9 mouse cellular contexts compared by ENCODE assay signal in the genomic region with DNA sequence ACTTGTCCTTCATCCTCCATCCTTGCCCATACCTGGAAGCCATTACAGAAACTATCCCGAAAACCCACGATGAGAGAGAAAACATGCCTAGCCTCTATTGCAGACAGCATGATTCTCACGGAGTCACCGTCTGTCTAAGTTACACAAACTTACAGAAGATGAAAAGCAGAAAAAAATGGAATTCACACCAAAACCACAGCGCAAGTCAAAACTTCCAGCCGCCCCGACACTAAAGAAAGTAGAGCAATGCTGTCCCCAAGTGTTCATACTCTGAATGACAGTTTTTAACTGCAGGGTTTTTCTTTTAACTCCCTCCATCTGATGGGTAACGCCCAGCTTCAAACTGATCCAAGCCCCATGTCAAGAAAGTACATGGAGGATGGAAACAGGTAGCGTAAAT. TPM values are rescaled to one million over a fixed set of nuclear protein-coding genes. Genes with fewer than 3 reads are reported as not detected.
DNase-seq lines count a peak whose midpoint lies in the region; ATAC-seq and TF ChIP-seq lines count a peak whose summit lies in the region.
"Had no signal": no experiment of that assay in that cellular context is flagged by ENCODE, and none has a peak within 500 bp of the region (broad histone marks: within the 10 kb centered on the region; RNA-seq: fewer than 3 reads in every experiment).

No protein-coding gene starts in this region.

- H3K9me3 ChIP-seq in midbrain, embryonic 14.5 days (ENCODE audit: control insufficient read depth, low read length), result no peaks in the 10 kb centered on the region
- H3K9me3 ChIP-seq in midbrain, embryonic 15.5 days, result no peaks in the 10 kb centered on the region
- H3K9me3 ChIP-seq: hindbrain, embryonic 15.5 days had no signal

- peak; percentile 80 for DNase-seq in midbrain, embryonic 14.5 days
- no peak for DNase-seq in Patski (ENCODE audit: low read depth, low spot score)
- peak; percentile 69 to 81 for DNase-seq in heart, postnatal 10 days
- peak; percentile 54 to 73 for DNase-seq in left cerebral cortex, postnatal 10 days (ENCODE audit: extremely low spot score in 1 of 2, low spot score in 2 of 2)
- DNase-seq in retina, adult 2 months (ENCODE audit: low read depth, low spot score), result peak; percentile 18

- H3K27ac ChIP-seq in midbrain, embryonic 14.5 days (replicated peaks; ENCODE audit: low read depth, low read length), result no peak overlapping the region
- no peak overlapping the region for H3K27ac ChIP-seq in midbrain, embryonic 15.5 days
- H3K27ac ChIP-seq: hindbrain, embryonic 15.5 days had no signal

- no peak overlapping the region for H3K4me3 ChIP-seq in midbrain, embryonic 14.5 days (replicated peaks; ENCODE audit: low read depth, low read length)
- no peak overlapping the region for H3K4me3 ChIP-seq in midbrain, embryonic 15.5 days
- H3K4me3 ChIP-seq: hindbrain, embryonic 15.5 days had no signal

- H3K27me3 ChIP-seq in midbrain, embryonic 14.5 days (ENCODE audit: control insufficient read depth, insufficient read depth, low read length), result no peaks in the 10 kb centered on the region
- no peaks in the 10 kb centered on the region for H3K27me3 ChIP-seq in midbrain, embryonic 15.5 days (replicated peaks)
- H3K27me3 ChIP-seq in Patski, result no peaks in the 10 kb centered on the region
- H3K27me3 ChIP-seq: hindbrain, embryonic 15.5 days had no signal

- in situ Hi-C loops in Patski (cut with MboI; ENCODE audit: low pct_unique_long_range_greater_than_20kb), result loop anchor here (5.0 to 10.0 kb wide), 3 partner anchors 80 to 233 kb away; partner anchors contain the start of gene Slc35b4

- ATAC-seq in midbrain, embryonic 14.5 days (ENCODE audit: low FRiP score, low TSS enrichment), result no peak
- no peak for ATAC-seq in midbrain, embryonic 15.5 days (replicated peaks)
- no peak for ATAC-seq in Patski
- ATAC-seq in common myeloid progenitor, adult 5-6 weeks (replicated peaks; ENCODE audit: low read depth, poor library complexity, severe bottlenecking), result peak; percentile 82
- ATAC-seq in erythroid progenitor cell, adult 5-6 weeks (replicated peaks; ENCODE audit: low FRiP score, poor library complexity, severe bottlenecking), result no peak

- H3K4me2 ChIP-seq in midbrain, embryonic 14.5 days (ENCODE audit: low read length), result no peak overlapping the region
- H3K4me2 ChIP-seq in midbrain, embryonic 15.5 days, result no peak overlapping the region
- H3K4me2 ChIP-seq: hindbrain, embryonic 15.5 days had no signal

- 24% methylated on average over 9 of the region's 9 CpGs for WGBS in midbrain, embryonic 14.5 days
- 25% methylated on average over 9 of the region's 9 CpGs for WGBS in midbrain, embryonic 15.5 days

- TF ChIP-seq CTCF in Patski (IDR thresholded peaks at IDR 0.05), result peak; percentile 92

- no peaks in the 10 kb centered on the region for H3K4me1 ChIP-seq in midbrain, embryonic 14.5 days (ENCODE audit: control insufficient read depth, insufficient read depth, low read length)
- no peaks in the 10 kb centered on the region for H3K4me1 ChIP-seq in midbrain, embryonic 15.5 days
- H3K4me1 ChIP-seq: hindbrain, embryonic 15.5 days had no signal

- no peak overlapping the region for H3K9ac ChIP-seq in midbrain, embryonic 14.5 days (replicated peaks; ENCODE audit: low read length)
- no peak overlapping the region for H3K9ac ChIP-seq in midbrain, embryonic 15.5 days
- H3K9ac ChIP-seq: hindbrain, embryonic 15.5 days had no signal

- POLR2A ChIA-PET in Patski (lab: Charles Lee), result interaction anchor here (0.9 kb wide), 1 partner anchor 44 kb away, joined by 3 read pairs; no protein-coding TSS in a partner anchor

- intact Hi-C loops in heart, postnatal 10 days (cut with DNase I), result loop anchor here (2.0 to 5.0 kb wide), 2 partner anchors 73 to 85 kb away; no protein-coding TSS in a partner anchor
- intact Hi-C loops in left cerebral cortex, postnatal 10 days (cut with DNase I), result loop anchor here (5.0 kb wide), 1 partner anchor 70 kb away; no protein-coding TSS in a partner anchor

- CTCF ChIA-PET in Patski (lab: Charles Lee), result interaction anchor here (1.2 to 2.8 kb wide), 6 partner anchors 49 to 1678 kb away, joined by 3 to 22 read pairs (median 3); no protein-coding TSS in a partner anchor

- no peaks in the 10 kb centered on the region for H3K36me3 ChIP-seq in midbrain, embryonic 14.5 days (ENCODE audit: control insufficient read depth, insufficient read depth, low read length)
- H3K36me3 ChIP-seq in midbrain, embryonic 15.5 days (replicated peaks), result no peaks in the 10 kb centered on the region
- H3K36me3 ChIP-seq: hindbrain, embryonic 15.5 days had no signal

RNA-seq across cellular contexts. Expression of gene Akr1b3, which starts 39.6 kb away (rescaled TPM):
- 95.2 and 106 TPM in 2 replicates for polyA plus RNA-seq in midbrain, embryonic 14.5 days (2014; fragmentation: Nextera tagmentation; extraction: Ambion mirVana)
- polyA plus RNA-seq in midbrain, embryonic 15.5 days (2015; fragmentation: Nextera tagmentation; extraction: Ambion mirVana), result 102 and 111 TPM in 2 replicates
- 287 TPM for polyA plus RNA-seq in Patski (2021)
- 138 TPM in 2 replicates for total RNA-seq in common myeloid progenitor, adult 5-6 weeks (2017)
- total RNA-seq in heart, postnatal 10 days (2021), result 100 to 1,000 TPM; 196 to 211 TPM
- total RNA-seq in left cerebral cortex, postnatal 10 days (2021), result 10 to 100 TPM; 57.2 to 60.9 TPM
- total RNA-seq in erythroid progenitor cell, adult 5-6 weeks (2015; ENCODE audit: low replicate concordance), result 33.2 and 46.9 TPM in 2 replicates
- total RNA-seq in erythroid progenitor cell, adult 5-6 weeks (2017; ENCODE audit: low replicate concordance), result 12.5 and 16.8 TPM in 2 replicates
